Mouse (Mus musculus) mesoderm, embryonic 11.5 days (tissue): Measurements from ENCODE around the gene Lig1.

Experiments
- DNase-seq: peaks from one replicate; pipeline ENCODE4 v3.0.0-alpha.2; 2012; ENCODE audit warnings: low read depth, low spot score

Lig1 gene

DNA sequence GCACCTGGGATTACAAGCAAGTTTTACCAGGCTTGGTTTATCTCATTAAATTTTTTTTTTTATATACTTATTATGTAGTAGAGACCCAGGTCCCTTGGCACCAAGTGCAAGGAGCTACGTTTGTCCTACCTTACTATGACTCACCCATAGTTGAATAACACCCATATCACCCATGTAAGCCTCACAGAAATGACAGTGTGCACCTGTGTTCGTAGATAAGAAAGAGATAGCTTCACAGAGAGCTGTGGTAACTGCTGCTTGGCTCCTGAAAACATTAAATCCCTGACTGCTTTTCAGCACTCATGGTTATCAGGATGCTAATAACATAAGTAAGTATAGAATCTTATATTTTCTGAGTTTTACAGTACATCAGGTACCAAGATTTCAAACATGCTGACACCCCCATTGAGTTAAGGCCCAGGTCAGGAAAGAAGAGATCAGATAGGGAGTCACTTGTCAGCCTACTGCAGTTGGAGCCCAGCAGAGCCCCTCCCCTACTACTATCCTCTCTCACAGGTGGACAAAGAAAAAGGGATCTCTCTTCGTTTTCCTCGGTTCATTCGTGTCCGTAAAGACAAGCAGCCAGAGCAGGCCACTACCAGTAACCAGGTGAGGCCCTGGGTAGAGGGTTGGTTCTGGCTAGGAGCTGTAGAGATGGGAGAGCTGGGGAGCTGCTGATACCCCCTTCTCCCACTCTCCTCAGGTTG, 33.6 kb downstream of the Lig1 start:
- DNase-seq: no peak

DNA sequence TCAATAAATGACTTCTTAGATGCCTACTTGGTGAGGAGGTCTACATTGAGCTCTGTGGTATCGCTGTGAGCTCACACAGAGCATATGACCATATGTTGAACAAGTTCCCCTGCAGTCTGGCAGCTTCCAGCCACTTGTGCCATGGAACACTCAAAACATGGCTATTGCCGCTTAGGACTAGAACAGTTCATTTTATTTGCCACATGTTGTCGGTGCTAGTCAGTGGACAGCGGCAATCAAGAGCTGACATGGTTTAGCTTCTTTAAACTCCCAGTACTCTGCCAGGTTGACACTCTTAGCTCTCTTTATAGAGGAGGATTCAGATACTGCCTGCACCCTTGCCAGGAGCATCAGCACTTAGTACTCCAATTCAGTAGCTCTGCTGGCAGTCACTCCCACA, 34.3 kb downstream of the Lig1 start:
- no peak for DNase-seq

GRCm38 (mm10) chr7:13314095-13314597, 37.1 kb downstream of the Lig1 start:
- no peak for DNase-seq

GRCm38 (mm10) chr7:13321424-13321823, 44.3 kb downstream of the Lig1 start:
- no peak for DNase-seq

GRCm38 (mm10) chr7:13324316-13324715, 47.2 kb downstream of the Lig1 start, which contains the start of gene Pla2g4c:
Gene Pla2g4c (plus strand): TSS chr7:13324655.
- no peak for DNase-seq

- no peak for DNase-seq
Measured at GRCm38 (mm10) chr7:13330575-13330974, 53.5 kb downstream of the Lig1 start.

DNA sequence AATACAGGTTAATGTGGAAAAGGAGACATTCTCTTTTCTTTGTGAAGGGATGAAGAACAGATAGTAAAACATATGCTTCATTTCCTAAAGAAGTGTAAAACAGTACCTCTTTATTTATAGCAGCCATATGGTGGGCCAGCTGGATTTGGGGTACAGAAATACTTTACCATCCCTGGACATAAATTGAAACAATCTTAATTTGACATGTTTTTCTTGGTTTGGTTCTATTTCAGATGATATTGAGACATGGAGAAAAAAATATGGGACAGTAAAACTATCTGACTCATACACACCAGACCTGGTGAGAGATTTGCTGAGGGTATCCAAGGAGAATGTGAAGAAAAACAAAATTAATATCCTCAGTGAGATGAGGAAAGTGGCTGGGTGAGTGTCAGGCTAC, 78.9 kb downstream of the Lig1 start:
- no peak for DNase-seq
